Mouse (Mus musculus) cerebellum, postnatal 10 days (tissue): ENCODE data around the gene Gm4340.
"Not testable (repeated sequence)": the region's sequence is repeated elsewhere in the genome, so short reads cannot be mapped to it uniquely, and the experiment has no call there.

Experiments
- DNase-seq, 2 experiments: peaks; one replicate each; pipeline ENCODE4 v3.0.0; 2021; ENCODE audit warnings: mixed read lengths in 2 of 2

Gene Gm4340

DNA sequence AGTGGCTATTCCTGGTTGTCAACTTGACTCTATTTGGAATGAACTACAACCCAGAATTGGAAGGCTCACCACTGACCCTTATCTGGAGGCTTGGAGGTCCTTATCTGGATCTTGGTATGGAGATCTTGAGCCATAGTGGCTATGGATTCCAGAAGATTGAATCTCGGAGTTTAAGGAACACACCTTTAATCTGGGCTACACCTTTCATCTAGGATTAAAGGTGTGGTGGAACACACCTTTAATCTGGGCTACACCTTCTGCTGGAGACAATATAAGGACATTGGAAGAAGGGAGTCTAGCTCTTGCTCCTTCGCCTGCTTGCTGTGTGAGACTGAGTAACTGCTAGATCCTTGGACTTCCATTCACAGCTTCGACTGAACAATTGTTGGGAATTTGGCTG is at the start of gene Gm4340:
TSS of gene Gm4340 (plus strand) at position 301 of the 400 bp plus-strand sequence.
- DNase-seq: not testable (repeated sequence)

DNA sequence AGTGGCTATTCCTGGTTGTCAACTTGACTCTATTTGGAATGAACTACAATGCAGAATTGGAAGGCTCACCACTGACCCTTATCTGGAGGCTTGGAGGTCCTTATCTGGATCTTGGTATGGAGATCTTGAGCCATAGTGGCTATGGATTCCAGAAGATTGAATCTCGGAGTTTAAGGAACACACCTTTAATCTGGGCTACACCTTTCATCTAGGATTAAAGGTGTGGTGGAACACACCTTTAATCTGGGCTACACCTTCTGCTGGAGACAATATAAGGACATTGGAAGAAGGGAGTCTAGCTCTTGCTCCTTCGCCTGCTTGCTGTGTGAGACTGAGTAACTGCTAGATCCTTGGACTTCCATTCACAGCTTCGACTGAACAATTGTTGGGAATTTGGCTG is 42.6 kb upstream of the Gm4340 start, which contains the start of gene Gm6763:
TSS of gene Gm6763 (plus strand) at position 301 of the 400 bp plus-strand sequence.
- DNase-seq: not testable (repeated sequence)

DNA sequence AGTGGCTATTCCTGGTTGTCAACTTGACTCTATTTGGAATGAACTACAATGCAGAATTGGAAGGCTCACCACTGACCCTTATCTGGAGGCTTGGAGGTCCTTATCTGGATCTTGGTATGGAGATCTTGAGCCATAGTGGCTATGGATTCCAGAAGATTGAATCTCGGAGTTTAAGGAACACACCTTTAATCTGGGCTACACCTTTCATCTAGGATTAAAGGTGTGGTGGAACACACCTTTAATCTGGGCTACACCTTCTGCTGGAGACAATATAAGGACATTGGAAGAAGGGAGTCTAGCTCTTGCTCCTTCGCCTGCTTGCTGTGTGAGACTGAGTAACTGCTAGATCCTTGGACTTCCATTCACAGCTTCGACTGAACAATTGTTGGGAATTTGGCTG is 34.1 kb upstream of the Gm4340 start, which contains the start of gene Gm8764:
TSS of gene Gm8764 (plus strand) at position 301 of the 400 bp plus-strand sequence.
- DNase-seq: not testable (repeated sequence)

DNA sequence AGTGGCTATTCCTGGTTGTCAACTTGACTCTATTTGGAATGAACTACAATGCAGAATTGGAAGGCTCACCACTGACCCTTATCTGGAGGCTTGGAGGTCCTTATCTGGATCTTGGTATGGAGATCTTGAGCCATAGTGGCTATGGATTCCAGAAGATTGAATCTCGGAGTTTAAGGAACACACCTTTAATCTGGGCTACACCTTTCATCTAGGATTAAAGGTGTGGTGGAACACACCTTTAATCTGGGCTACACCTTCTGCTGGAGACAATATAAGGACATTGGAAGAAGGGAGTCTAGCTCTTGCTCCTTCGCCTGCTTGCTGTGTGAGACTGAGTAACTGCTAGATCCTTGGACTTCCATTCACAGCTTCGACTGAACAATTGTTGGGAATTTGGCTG is 25.6 kb upstream of the Gm4340 start, which contains the start of gene Gm21304:
TSS of gene Gm21304 (plus strand) at position 301 of the 400 bp plus-strand sequence.
- DNase-seq: not testable (repeated sequence)

DNA sequence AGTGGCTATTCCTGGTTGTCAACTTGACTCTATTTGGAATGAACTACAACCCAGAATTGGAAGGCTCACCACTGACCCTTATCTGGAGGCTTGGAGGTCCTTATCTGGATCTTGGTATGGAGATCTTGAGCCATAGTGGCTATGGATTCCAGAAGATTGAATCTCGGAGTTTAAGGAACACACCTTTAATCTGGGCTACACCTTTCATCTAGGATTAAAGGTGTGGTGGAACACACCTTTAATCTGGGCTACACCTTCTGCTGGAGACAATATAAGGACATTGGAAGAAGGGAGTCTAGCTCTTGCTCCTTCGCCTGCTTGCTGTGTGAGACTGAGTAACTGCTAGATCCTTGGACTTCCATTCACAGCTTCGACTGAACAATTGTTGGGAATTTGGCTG is 17.1 kb upstream of the Gm4340 start, which contains the start of gene Gm21312:
TSS of gene Gm21312 (plus strand) at position 301 of the 400 bp plus-strand sequence.
- DNase-seq: not testable (repeated sequence)

DNA sequence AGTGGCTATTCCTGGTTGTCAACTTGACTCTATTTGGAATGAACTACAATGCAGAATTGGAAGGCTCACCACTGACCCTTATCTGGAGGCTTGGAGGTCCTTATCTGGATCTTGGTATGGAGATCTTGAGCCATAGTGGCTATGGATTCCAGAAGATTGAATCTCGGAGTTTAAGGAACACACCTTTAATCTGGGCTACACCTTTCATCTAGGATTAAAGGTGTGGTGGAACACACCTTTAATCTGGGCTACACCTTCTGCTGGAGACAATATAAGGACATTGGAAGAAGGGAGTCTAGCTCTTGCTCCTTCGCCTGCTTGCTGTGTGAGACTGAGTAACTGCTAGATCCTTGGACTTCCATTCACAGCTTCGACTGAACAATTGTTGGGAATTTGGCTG is 8.6 kb upstream of the Gm4340 start, which contains the start of gene Gm20765:
TSS of gene Gm20765 (plus strand) at position 301 of the 400 bp plus-strand sequence.
- not testable (repeated sequence) for DNase-seq

DNA sequence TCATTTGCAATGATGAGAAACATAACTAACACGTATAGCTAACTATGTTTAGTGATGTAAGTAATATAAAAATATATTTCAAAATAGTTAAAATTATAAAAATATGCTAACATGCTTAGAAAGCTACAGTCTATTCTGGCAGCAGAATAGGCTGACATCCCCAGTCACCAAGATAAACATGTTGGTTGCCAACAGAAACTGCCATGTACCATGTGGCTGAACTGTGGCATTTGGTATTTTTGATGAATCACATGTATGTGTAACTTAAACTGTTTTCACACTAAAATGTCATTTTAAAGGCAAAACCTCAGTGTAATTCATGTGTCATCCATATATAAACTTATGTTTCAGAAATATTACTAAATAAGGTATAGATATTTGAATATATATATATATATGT is 15.8 kb downstream of the Gm4340 start:
- DNase-seq: no peak

DNA sequence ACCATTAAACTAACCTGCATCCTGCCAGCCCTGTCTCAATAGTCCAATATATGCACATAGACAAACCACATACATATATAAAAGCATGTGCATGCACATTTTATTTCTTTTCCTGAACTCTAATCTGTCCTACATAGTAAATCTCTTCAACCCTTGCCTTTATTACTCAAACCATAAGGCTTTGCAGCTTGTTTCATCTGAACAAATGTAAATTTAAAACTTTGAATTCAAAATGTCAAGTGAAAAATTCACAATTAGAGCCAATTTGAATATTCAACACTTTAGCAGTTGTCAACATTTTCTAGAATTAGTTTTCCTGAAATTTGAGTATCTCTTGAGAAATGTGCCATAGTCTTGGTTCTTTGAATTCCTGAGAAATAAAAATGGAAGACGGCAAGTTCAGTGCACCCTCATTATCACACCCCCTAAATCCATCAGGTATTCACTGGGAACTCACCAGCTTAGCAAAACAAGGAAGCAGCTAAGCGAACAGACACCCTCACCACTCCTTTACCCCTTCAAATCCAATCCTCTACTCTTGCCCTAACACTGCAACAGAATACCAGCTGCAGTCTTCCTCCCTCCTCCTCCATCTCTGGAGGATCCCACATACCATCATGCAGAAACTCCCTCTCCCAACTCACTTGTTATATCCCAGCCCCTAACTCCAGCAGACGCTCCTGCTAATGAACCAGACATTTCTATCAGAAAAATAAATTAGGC is 16.6 kb downstream of the Gm4340 start:
- no peak for DNase-seq

DNA sequence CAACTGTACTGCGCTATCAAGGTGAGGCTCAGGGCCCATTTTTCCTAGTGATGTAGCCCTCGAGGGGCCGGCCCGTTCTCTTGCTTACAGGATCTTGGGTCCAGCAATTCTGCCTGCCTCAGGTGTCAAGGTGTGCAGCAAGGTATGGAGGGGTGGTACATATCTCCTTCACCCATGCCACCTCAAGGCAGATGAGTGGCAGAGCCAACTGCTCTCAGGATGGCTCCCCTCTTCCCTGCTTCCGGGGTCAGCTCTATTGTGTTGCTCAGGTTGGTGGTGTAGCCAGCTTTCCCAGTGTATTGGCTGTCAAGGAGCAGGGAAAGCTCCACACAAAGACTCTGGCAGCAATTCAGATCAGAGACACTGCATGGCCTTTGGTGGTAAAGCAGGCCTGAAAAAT is 20.7 kb downstream of the Gm4340 start:
- DNase-seq: no peak

DNA sequence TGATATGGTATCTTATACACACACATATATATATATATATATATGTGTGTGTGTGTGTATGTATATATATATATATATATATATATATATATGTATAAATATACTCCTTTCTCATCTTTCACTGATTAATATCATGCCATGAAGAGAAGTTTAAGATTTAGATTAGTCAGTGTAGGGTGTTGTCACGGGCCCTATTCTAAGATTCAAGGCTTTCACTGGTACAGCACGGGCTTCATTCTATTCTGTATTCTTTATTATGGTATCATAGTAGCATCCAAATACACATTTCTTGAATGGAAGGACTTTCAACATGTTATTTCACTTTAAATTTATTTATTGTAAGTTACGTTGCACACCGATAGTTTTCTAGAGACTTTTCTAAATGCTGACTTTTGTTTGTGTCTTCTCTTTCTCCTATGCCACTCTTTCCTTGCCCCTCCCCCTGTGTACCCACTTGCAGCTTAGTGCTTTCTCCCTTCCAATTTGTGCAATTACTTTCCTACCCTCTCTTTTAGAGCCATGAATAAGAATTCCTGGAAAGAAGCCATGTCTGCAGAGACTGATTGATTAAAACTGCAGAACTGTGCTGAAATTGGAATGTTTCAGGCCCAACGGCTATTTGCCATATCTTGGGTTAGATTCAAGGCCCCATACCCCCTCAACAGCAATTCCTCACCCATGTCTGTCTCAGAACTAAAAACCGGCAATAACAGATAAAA is 26.6 kb downstream of the Gm4340 start:
- DNase-seq: peak in 1 of 2 experiments; percentile 5
